Mouse (Mus musculus) MEL-GATA-1-ER (cell line): ENCODE data around the gene Xylt1.

Experiments used
- DNase-seq: peaks from one replicate; pipeline ENCODE4 v3.0.0-alpha.2; 2012; ENCODE audit warnings: low read depth; ENCODE audit errors: extremely low read depth

Xylt1 gene

DNA sequence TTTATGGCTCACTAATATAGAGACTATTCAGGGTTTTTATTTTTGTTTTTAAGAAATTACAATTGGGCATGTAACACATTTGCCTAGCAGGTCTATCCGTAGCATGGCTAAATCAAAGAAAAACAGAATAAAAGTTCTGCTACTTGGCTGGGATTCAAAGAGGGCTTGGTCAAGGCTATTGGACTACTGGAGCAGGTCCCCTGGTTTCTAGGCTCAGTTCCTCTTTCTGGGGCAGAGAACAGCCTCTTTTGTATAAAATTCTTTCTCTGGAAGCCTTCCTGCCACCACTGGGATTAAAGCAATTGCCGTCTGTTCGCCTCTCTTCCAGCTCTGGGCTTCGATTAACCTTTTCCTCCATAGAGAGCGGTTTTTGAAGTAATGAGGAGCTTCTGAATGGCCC is 100.1 kb downstream of the Xylt1 start:
- DNase-seq, result no peak

- DNase-seq, result no peak
Measured at GRCm38 (mm10) chr7:117481404-117481803, 100.6 kb downstream of the Xylt1 start.

DNA sequence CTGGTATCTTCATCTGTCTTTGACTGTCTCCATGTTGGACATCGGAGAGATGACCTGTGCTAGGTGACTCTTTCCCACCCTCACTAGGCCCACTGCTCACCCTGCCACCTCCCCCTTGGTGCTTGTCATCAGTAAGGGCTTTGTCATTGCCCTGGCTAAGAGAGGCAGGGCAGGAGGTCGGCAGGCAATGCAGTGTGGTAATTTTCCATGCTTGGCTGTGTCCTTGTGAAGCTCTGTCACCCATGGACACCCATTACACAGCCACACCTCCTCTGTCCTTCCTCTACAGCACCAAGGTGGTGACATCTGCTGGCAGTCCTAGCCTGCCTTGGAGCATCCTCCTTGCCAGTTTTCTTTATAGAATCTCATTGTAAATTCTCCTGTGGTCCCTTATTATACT is 101.9 kb downstream of the Xylt1 start:
- DNase-seq, result no peak

- no peak for DNase-seq
Measured at GRCm38 (mm10) chr7:117484589-117484988, 103.8 kb downstream of the Xylt1 start.

DNA sequence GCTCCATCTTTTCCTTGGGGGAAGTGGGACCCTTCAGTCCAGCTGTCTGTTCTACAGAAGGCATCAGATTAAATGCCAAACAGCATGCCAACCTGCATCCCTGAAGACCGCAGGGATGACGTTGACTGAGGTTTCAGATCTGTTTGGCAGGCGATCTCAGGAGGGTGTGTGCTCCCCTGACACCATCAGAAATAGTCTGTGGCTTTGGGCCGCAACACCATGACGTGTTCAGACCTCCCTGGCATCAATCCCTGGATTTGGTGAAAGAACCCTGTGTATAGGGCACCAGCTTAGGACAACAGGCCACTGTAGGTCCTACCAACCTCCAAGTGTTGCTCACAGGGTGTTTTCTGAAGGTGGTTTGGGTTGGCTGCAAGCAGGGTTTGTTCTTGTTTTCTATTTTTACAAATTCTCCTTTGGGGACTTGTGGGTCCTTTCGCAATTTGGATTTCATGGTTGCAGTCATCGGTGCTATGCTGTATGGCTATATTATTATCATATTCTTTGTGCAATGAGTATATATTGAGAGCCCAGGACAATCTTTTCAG is 104.3 kb downstream of the Xylt1 start:
- no peak for DNase-seq

DNA sequence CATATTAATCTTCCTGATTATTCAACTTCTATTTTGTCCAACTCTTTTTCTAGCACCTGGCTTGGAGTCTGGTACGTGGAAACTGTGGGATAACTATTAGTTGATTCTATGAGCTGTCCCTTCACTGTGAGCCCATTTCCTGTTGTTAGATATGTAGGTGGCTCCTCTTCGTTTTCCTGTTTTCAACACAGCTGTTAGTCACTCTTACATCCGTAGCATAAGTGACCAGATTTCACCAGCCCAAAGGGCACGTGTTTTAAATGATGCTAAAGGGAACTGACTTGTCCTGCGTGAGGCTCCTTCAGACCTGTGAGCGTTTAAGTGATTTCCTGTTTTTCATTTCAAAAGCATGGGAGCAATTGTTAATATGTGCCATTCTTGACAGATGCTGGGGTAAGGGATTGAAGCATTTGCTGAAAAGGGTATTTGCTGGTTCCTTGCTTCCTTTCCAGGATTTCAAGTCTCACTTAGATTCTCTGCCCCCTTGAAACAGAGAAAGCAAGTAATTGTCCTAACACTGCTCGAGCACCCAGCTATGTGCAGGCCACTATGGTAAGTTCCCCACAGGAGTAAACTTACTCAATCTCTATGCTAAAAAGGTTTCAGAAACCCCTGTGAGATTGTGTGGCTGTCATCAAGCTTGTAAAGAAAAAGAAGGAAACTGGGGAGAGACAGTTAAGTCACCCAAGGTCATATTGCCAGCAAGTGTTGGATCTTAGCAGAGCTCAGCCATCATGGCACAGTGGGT is 105.8 kb downstream of the Xylt1 start:
- DNase-seq, result no peak

DNA sequence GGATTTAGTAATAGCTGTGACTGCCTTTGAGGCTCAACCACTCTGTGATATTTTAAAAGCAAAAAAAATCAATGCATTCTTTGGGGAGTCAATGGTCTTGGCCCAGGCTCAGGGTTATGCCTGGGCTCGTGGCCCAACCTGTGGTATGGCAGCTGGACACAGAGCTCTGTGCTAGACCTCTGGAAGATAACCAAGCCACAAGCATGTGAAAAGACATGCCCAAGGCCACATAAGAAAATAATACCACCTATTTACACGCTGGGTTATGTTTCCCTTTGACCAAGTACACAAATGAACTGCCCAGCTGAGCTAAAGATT is 106.4 kb downstream of the Xylt1 start:
- DNase-seq, result no peak

DNA sequence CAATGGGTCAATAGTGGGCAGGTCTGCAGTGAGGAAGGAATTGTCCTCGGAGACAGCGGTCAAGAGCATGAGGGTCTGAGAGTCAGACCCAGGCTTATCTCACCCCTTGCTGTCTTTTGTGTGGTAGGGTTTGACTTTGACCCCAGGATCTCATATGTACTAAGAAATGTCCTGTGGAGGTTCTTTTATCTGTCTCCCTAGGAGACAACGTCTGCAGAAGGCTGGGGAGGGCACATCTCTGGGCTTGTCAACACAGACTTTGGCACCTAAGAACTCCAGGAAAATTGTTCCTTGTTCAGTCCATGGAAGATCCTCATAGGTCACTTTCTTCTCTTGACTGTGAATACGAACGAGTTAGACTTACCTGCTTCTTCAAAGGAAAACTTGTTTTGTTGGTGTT is 109.2 kb downstream of the Xylt1 start:
- DNase-seq, result no peak

DNA sequence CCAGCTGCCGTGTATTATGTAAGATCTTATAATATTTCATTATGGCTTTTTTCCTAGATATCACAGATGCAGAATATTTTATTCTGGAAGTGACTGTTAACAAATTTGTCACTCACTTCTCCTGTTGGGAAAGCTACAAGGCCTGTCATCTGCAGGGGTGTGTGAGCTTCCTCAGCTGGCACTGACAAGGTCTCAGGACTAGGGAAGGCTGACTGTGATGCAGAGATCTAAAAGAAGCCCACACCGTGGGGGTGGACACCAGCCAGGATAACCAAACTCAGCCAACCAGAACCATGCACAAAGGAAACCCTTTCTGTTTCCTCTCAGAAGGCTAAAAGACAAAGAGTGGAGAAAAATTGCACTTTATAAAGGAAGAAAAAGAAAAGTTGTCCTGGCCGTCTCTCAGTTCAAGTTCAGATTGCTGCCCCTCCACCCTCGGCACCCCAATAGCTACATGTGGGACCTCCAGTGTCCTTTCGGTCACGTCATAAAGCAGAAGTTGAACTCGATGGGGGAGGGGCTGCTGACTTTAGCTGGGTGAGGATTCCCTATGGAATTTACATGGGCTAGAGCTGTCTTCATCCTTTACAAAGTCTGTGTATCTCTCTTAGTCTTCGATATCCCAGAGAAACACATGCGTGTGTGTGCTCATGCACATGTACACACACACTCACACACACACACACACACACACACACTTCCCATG is 109.9 kb downstream of the Xylt1 start:
- DNase-seq, result no peak

DNA sequence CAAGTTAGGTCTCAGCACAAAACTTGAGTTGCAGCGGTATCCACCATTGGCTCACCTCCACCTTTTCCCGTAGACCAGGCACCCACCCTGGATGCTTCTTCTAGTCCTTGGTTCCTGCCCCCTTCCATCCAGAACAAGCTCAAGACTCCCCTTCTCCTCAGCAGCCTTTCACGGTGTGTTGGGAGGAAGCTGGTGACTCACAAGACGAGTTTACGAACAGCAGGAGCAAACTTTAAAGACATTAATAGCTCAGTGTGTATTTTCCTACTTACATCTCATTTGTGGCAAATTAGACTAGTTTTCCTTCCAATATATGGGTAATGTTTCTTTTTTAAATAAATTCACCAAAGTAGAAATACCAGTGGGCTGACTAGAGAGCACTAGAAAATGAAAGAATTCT is 110.7 kb downstream of the Xylt1 start:
- DNase-seq, result no peak

- no peak for DNase-seq
Measured at GRCm38 (mm10) chr7:117494210-117494609, 113.4 kb downstream of the Xylt1 start.

DNA sequence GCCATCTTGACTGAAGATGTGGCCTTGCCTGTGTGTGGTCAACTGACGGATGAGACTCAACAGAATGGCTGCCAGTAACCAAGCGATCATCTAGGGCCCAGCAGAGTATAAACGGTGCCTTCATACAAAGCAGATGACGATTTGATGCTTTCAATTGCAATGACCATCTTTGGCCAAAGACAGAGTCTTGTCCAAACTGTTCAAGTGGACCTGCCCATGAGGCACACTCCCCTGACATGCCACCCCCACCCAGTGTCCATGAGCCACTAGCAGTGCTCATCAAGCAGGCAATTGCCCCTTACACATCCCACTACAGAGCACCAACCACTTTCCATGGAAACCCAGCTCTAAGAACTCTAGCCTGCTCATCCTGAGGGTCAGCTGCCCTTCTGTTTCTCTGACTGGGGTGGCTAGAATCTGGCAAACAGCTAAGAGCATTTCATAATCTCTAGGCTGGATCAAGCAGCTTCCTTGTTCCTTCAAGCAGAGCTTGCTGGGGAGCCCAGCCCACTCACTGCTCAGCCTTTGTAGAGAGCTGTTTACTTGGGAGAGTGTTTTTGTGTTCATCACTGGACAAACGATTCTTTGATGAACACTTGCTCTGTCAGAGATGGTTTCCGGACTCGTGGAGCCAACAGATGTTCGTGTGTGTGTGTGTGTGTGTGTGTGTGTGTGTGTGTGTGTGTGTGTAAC is 114.0 kb downstream of the Xylt1 start:
- DNase-seq, result no peak

- DNase-seq, result no peak
Measured at GRCm38 (mm10) chr7:117495751-117496150, 115.0 kb downstream of the Xylt1 start.

DNA sequence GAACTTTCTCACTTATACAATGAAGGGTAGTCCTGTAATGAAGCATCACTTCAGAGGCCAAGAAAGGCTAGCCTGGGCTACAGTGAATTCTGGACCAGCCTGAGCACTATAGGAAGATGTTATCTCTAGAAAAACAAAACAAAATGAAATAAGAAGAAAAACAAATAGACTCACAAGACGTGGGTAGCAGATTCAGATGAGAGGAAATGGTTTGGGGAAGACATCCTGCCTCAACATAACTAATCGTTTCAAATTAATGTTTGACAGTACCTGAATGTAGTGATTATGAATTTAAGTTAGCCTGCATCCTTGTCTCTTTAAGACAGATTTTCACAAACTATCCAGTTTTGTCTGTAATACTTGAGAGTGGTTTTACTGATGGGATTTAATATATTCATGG is 117.4 kb downstream of the Xylt1 start:
- DNase-seq, result no peak

DNA sequence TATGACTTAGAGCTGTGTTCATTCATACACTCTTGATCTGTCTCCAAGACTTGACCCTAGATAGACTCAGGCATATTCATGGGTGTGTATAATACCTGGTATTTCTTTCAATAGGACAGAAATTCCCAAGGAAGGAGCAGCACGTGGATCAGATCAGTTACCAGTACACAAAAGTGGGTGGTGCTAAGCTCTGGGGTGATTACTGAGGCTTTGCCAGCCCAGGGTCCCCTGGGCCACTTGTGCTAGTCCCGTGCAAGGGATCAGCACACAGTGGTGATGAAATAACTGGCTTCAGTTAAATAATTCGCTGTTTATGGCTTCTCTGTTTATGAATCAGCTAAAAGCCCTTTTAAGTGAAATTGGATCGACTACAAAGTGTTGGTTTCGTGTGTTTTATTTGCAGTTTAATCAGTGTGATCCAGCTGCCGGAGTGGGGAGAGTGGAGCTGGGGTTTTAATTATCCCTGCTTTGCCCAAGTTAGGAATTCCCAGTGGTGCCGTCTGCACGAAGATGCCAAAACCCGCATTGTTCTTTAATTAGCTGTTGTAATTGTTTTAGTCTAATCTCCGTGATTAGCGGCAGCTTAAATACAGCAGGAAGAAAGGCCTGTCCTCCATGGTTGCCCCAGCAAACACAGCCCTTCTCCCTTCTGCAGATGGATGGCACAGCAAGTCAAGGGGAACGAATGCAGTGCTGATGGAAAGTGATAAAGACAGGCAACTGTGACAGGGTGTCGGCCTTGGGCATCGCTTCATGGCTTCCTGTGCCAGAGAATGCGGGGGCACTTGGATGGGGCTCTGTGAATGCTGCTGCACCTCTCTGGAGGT is 120.8 kb downstream of the Xylt1 start:
- no peak for DNase-seq

- DNase-seq, result no peak
Measured at GRCm38 (mm10) chr7:117502415-117502814, 121.6 kb downstream of the Xylt1 start.

DNA sequence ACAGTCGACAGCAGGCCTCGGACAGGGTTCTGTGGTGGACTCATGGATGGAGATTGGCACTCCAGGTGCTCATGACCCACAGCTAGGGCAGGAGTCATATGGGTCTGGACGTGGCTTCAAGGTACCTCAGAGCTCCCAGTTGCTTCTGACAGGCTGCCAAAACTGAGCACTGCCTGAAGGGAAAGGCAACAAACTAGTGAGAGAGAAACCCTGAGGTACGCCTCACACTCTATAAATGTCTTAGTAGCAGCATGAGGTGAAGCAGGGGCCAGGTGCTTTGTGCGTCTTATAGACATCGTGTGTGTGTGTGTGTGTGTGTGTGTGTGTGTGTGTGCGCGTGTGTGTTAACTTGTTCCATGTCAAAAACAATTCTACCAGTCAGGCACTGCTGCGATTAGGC is 122.9 kb downstream of the Xylt1 start:
- no peak for DNase-seq

- DNase-seq, result no peak
Measured at GRCm38 (mm10) chr7:117505791-117506190, 125.0 kb downstream of the Xylt1 start.

DNA sequence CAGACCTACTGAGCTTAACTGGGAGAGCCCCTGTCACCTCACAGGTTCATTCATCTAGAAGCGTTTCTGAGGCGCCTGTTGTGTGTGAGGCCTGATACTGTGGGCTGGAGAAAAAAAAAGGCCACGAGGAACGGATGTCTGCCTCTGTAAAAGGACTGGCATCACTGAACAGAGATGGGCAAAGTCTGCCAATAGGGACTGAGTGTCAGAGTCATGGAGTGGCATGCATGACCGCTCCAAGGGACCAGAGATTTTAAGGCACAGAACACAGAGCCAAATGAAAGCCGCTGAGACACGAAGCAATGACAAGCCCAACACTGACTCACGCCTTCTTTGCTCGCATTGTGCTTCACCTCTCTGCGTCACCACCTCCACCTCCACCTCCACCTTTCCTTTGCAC is 126.6 kb downstream of the Xylt1 start:
- no peak for DNase-seq

GRCm38 (mm10) chr7:117508090-117508489 is 127.3 kb downstream of the Xylt1 start:
- no peak for DNase-seq

DNA sequence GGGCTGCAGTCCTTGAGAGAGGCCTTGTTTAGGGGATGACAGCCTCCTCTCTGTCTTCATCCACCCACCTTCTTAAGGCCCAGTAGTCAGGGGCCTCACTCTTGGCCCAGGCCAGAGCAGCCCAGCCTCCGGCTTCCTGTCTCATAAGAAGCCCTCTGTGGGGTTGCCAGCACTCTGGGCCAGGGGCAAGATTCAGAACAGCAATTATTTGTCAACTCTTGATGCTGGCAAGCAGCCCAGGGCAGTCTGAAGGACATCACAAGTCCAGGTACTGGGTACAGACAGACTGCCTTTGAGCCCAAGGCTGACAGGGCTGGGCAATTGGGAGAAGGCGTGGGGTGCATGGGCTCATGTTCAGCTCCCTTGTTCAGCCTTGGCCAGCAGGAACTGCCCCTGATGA is 129.3 kb downstream of the Xylt1 start:
- no peak for DNase-seq

DNA sequence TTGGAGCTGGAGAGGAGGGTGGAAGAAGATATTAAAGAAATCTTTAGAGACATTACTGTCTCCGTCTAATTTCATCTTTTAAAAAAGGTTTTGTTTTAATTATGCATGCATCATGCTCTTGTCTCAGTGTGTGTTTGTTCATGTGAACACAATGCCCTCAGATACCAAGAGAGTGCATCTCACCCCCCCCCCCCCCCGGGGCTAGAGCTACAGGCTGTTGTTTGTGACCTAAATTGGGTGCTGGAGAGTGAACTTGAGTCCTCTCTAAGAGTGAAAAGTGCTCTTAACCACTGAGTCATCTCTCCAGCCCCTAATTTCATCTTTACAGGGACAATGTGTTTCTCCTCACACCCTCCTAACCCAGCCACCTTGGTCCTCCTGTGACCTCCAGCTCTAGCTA is 131.5 kb downstream of the Xylt1 start:
- DNase-seq, result no peak
